Mouse (Mus musculus) embryonic facial prominence, embryonic 13.5 days (tissue): ENCODE measurements around the gene Vil1. TPM values are rescaled to one million over a fixed set of nuclear protein-coding genes. Genes with fewer than 3 reads are reported as not detected.

Experiments
- ATAC-seq: fragments of 200-750 bp; cut with Nextera tagmentation; 2 replicates; pipeline ENCODE4 v1.8.0; 2017; ENCODE audit warnings: low read depth; ENCODE audit not compliant: insufficient number of reproducible peaks, insufficient read depth, low FRiP score, low TSS enrichment
- H3K27ac ChIP-seq: fragments of 300-500 bp; sonication (generic); 2 replicates; pipeline ENCODE4 v1.5.1; 2015; ENCODE audit warnings: moderate library complexity, mild to moderate bottlenecking, inconsistent platforms
- H3K27me3 ChIP-seq: fragments of 300-500 bp; sonication (generic); 2 replicates; pipeline ENCODE4 v1.6.1; 2015; ENCODE audit warnings: mild to moderate bottlenecking, inconsistent platforms
- H3K36me3 ChIP-seq: fragments of 300-500 bp; sonication (generic); 2 replicates; pipeline ENCODE4 v1.6.1; 2015; ENCODE audit warnings: mild to moderate bottlenecking, inconsistent platforms
- H3K4me1 ChIP-seq: fragments of 300-500 bp; sonication (generic); 2 replicates; pipeline ENCODE4 v1.6.1; 2015; ENCODE audit warnings: inconsistent platforms
- H3K4me2 ChIP-seq: fragments of 300-500 bp; sonication (generic); 2 replicates; pipeline ENCODE4 v1.6.1; 2015; ENCODE audit warnings: moderate library complexity, mild to moderate bottlenecking, inconsistent platforms
- H3K4me3 ChIP-seq: fragments of 300-500 bp; sonication (generic); 2 replicates; pipeline ENCODE4 v1.5.1; 2015; ENCODE audit warnings: mild to moderate bottlenecking, inconsistent platforms
- H3K9ac ChIP-seq: fragments of 300-500 bp; sonication (generic); 2 replicates; pipeline ENCODE4 v1.6.1; 2015; ENCODE audit warnings: mild to moderate bottlenecking, inconsistent platforms
- H3K9me3 ChIP-seq: fragments of 300-500 bp; sonication (generic); 2 replicates; pipeline ENCODE4 v1.6.1; 2016; ENCODE audit warnings: inconsistent platforms
- WGBS: fragments of 180-500 bp; shearing (Covaris S2); methylation state at CpG from one replicate; pipeline ENCODE4 v1.1.7; 2015; ENCODE audit warnings: mixed read lengths; 5-methylcytosine and 5-hydroxymethylcytosine counted together
- polyA plus RNA-seq: library from polyadenylated mRNA; unstranded; fragments of >200 nt; fragmentation: Nextera tagmentation; extraction: Ambion mirVana; gene quantifications from 2 replicates; pipeline ENCODE4 v1.2.1, GENCODE M21; 2015

The Vil1 gene
- 0.20 and 2.0 TPM in 2 replicates for polyA plus RNA-seq

- Histone ChIP-seq H3K4me3 (no peak within 1 kb of the TSS), H3K4me2 (no peak within 1 kb of the TSS), H3K27ac (no peak within 1 kb of the TSS), H3K36me3 (no peaks in the 10 kb centered on the region), H3K9ac (no peak within 1 kb of the TSS), H3K4me1 (peaks cover 2% of the 10 kb centered on the region; the same call in 1 of the 2 replicates), H3K27me3 (no peaks in the 10 kb centered on the region), H3K9me3 (no peaks in the 10 kb centered on the region)
- WGBS = 63% methylated on average over 15 of the region's 15 CpGs
- ATAC-seq = no peak
Observed at GRCm38 (mm10) chr1:74408589-74409504, at the start of gene Vil1. Vil1 (plus strand) TSS chr1:74409376.

GRCm38 (mm10) chr1:74359952-74360517 is 49.1 kb upstream of the Vil1 start:
- no peak overlapping the region for H3K4me2 ChIP-seq
- no peaks in the 10 kb centered on the region for H3K27me3 ChIP-seq
- no peak overlapping the region for H3K27ac ChIP-seq
- no peak overlapping the region for H3K9ac ChIP-seq
- H3K9me3 ChIP-seq = no peaks in the 10 kb centered on the region
- ATAC-seq = no peak
- WGBS = 84% methylated on average over 5 of the region's 5 CpGs
- H3K36me3 ChIP-seq = no peaks in the 10 kb centered on the region
- H3K4me1 ChIP-seq = peaks cover 8% of the 10 kb centered on the region; the same call in 1 of the 2 replicates
- H3K4me3 ChIP-seq = no peak overlapping the region

- peak within 1 kb of the TSS; percentile 60 for H3K9ac ChIP-seq
- 6% methylated on average over 2 of the region's 2 CpGs for WGBS
- H3K4me3 ChIP-seq = no peak within 1 kb of the TSS
- H3K4me2 ChIP-seq = peak within 1 kb of the TSS; percentile 7; the same call in 1 of the 2 replicates
- H3K4me1 ChIP-seq = peaks cover 8% of the 10 kb centered on the region; the same call in 1 of the 2 replicates
- H3K36me3 ChIP-seq = no peaks in the 10 kb centered on the region
- ATAC-seq = peak; percentile 68; the same call in 1 of the 2 replicates
- H3K27me3 ChIP-seq = no peaks in the 10 kb centered on the region
- H3K9me3 ChIP-seq = no peaks in the 10 kb centered on the region
- 0 out of 2 replicates have a peak within 1 kb of the TSS, but pooled peaks have one; percentile 22 for H3K27ac ChIP-seq
Observed at GRCm38 (mm10) chr1:74361812-74362211, 47.4 kb upstream of the Vil1 start, which contains the start of gene Catip. Catip (plus strand) TSS chr1:74362108.

GRCm38 (mm10) chr1:74362325-74363229 is 46.6 kb upstream of the Vil1 start:
- 0 out of 2 replicates have a peak overlapping the region, but pooled peaks have one; percentile 22 for H3K27ac ChIP-seq
- peak overlapping the region; percentile 60 for H3K9ac ChIP-seq
- no peaks in the 10 kb centered on the region for H3K36me3 ChIP-seq
- 61% methylated on average over 17 of the region's 17 CpGs for WGBS
- H3K27me3 ChIP-seq = no peaks in the 10 kb centered on the region
- H3K4me1 ChIP-seq = peaks cover 8% of the 10 kb centered on the region
- H3K4me2 ChIP-seq = peak overlapping the region; percentile 7; the same call in 1 of the 2 replicates
- H3K9me3 ChIP-seq = no peaks in the 10 kb centered on the region
- ATAC-seq = peak; percentile 29; the same call in 1 of the 2 replicates
- no peak overlapping the region for H3K4me3 ChIP-seq

GRCm38 (mm10) chr1:74363437-74363836 is 45.7 kb upstream of the Vil1 start:
- no peak for ATAC-seq
- Histone ChIP-seq H3K27ac (no peak overlapping the region), H3K9me3 (no peaks in the 10 kb centered on the region), H3K27me3 (no peaks in the 10 kb centered on the region), H3K9ac (peak overlapping the region; percentile 27; the same call in 1 of the 2 replicates), H3K4me1 (peaks cover 14% of the 10 kb centered on the region), H3K4me3 (no peak overlapping the region), H3K36me3 (no peaks in the 10 kb centered on the region), H3K4me2 (no peak overlapping the region)
- 62% methylated on average over 5 of the region's 5 CpGs for WGBS

GRCm38 (mm10) chr1:74364270-74364669 is 44.9 kb upstream of the Vil1 start:
- H3K4me2 ChIP-seq = no peak overlapping the region
- no peak overlapping the region for H3K9ac ChIP-seq
- no peaks in the 10 kb centered on the region for H3K36me3 ChIP-seq
- H3K4me3 ChIP-seq = no peak overlapping the region
- WGBS = 77% methylated on average over 8 of the region's 8 CpGs
- H3K27me3 ChIP-seq = no peaks in the 10 kb centered on the region
- no peak for ATAC-seq
- no peak overlapping the region for H3K27ac ChIP-seq
- H3K4me1 ChIP-seq = peaks cover 14% of the 10 kb centered on the region
- no peaks in the 10 kb centered on the region for H3K9me3 ChIP-seq

GRCm38 (mm10) chr1:74367886-74368645 is 41.1 kb upstream of the Vil1 start:
- Histone ChIP-seq H3K4me2 (peak overlapping the region; percentile 71), H3K27me3 (no peaks in the 10 kb centered on the region), H3K9ac (peak overlapping the region; percentile 71), H3K4me1 (peaks cover 9% of the 10 kb centered on the region), H3K4me3 (peak overlapping the region; percentile 41), H3K9me3 (no peaks in the 10 kb centered on the region), H3K36me3 (no peaks in the 10 kb centered on the region), H3K27ac (no peak overlapping the region)
- 16% methylated on average over 34 of the region's 34 CpGs for WGBS
- peak; percentile 60; the same call in 1 of the 2 replicates for ATAC-seq

- H3K27ac ChIP-seq = no peak overlapping the region
- WGBS = 55% methylated on average over 4 of the region's 4 CpGs
Observed at GRCm38 (mm10) chr1:74370040-74370439, 39.1 kb upstream of the Vil1 start.

GRCm38 (mm10) chr1:74373372-74373771 is 35.8 kb upstream of the Vil1 start:
- no peaks in the 10 kb centered on the region for H3K9me3 ChIP-seq
- no peak overlapping the region for H3K27ac ChIP-seq
- no peak overlapping the region for H3K4me3 ChIP-seq
- H3K9ac ChIP-seq = no peak overlapping the region
- no peaks in the 10 kb centered on the region for H3K27me3 ChIP-seq
- 72% methylated on average over 4 of the region's 4 CpGs for WGBS
- no peak for ATAC-seq
- H3K4me2 ChIP-seq = no peak overlapping the region
- no peaks in the 10 kb centered on the region for H3K36me3 ChIP-seq
- peaks cover 9% of the 10 kb centered on the region for H3K4me1 ChIP-seq

More at GRCm38 (mm10) chr1:74370040-74370439, 39.1 kb upstream of the Vil1 start:
- Histone ChIP-seq H3K9ac (no peak overlapping the region; the same call in 1 of the 2 replicates), H3K4me1 (peaks cover 9% of the 10 kb centered on the region), H3K4me2 (no peak overlapping the region), H3K9me3 (no peaks in the 10 kb centered on the region), H3K27me3 (no peaks in the 10 kb centered on the region), H3K4me3 (no peak overlapping the region), H3K36me3 (no peaks in the 10 kb centered on the region)
- ATAC-seq = no peak

- no peak for ATAC-seq
- no peaks in the 10 kb centered on the region for H3K36me3 ChIP-seq
- 74% methylated on average over 8 of the region's 8 CpGs for WGBS
Observed at GRCm38 (mm10) chr1:74374980-74375379, 34.2 kb upstream of the Vil1 start, which contains the start of gene Slc11a1. Slc11a1 (plus strand) TSS chr1:74375195.

More at GRCm38 (mm10) chr1:74374980-74375379, 34.2 kb upstream of the Vil1 start, which contains the start of gene Slc11a1:
- Histone ChIP-seq H3K27me3 (no peaks in the 10 kb centered on the region), H3K4me3 (no peak within 1 kb of the TSS), H3K4me1 (peaks cover 8% of the 10 kb centered on the region), H3K27ac (no peak within 1 kb of the TSS), H3K9ac (no peak within 1 kb of the TSS), H3K4me2 (no peak within 1 kb of the TSS), H3K9me3 (no peaks in the 10 kb centered on the region)
